Mouse (Mus musculus): ENCODE results near the gene Arid3b.

DNA sequence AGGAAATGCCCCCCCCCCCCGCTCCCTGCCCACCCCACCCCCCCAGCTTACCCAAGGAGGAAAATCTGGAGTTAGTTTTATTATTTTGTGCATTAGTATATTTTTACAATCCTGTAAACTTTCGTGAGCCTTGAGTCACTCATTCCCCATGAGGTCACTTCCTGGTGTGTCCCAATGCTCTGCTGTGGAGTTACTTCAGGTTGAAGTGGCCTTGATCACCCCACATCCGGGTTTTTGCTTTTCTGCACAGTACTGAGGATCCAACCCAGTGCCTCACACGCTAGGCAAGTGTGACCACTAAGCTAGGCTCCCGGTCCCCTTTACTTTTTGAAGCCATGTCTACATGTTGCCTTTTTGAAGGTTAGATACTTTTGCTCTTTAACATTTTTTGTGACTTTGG, 37.5 kb upstream of the Arid3b start:
- TF ChIP-seq CTCF (conservative IDR thresholded peaks at IDR 0.05 in 1 of 2, IDR thresholded peaks at IDR 0.05 in 1 of 2; ENCODE audit: low read depth in 2 of 2, low read length in 2 of 2) (no peak), POLR2A (IDR thresholded peaks at IDR 0.05; ENCODE audit: low read depth, low read length) (no peak), TCF12 (IDR thresholded peaks at IDR 0.05; ENCODE audit: low read depth, low read length) (no peak), CHD2 (IDR thresholded peaks at IDR 0.05; ENCODE audit: low read length) (no peak), UBTF (IDR thresholded peaks at IDR 0.05; ENCODE audit: low read depth, low read length) (no peak), POLR2AphosphoS2 (IDR thresholded peaks at IDR 0.05; ENCODE audit: low read depth, low read length) (no peak), ZNF384 (IDR thresholded peaks at IDR 0.05; ENCODE audit: low read depth, low read length) (no peak), EP300 (IDR thresholded peaks at IDR 0.05; ENCODE audit: low read length) (no peak), NRF1 (IDR thresholded peaks at IDR 0.05; ENCODE audit: low read depth, low read length) (no peak)
